Comparison of ENCODE assay signal across 8 mouse cellular contexts in the genomic region with DNA sequence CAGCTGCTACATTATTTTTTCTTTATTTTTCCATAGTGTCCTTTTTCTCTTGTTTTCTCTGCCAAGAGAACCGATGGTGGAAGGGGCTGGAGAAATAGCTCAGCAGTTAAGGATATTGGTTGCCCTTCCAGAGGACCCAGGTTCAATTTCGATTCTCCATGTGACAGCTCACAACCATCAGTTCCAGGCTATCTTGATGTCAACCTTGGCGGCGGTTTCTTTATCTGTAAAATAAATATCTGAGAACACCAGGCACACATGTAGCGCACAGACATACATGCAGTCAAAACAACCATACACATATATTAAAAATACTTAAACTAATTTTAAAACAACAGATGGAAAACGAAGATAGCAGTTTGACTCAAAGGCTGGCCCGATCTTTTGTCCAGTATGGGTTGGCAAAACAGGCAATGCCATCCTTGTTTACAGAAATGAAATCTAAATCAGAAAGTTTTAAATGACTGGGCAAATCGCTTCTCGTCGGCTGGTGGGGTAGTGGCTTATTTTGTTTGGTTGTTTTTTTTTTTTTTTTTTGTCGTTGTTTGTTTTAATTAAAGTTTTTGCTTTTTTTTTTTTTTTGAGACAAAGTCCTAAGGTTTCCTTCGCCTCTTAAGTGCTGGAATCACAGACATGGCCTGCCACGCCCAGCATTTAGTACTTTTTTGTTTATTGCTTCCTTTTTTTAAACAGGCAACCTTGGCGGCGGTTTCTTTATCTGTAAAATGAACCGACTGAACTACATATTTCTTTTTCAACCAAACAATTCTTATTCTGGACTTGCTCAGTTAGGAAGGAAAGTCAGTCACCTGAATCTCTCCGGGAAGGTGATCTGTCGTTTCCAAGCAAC. TPM values are rescaled to one million over a fixed set of nuclear protein-coding genes. Genes with fewer than 3 reads are reported as not detected.
DNase-seq lines count a peak whose midpoint lies in the region; ATAC-seq lines count a peak whose summit lies in the region.

No protein-coding gene starts in this region.

- H3K4me1 ChIP-seq in lung, embryonic 16.5 days (replicated peaks; ENCODE audit: control insufficient read depth, insufficient read depth, low read length), result peaks cover 6% of the 10 kb centered on the region; the same call in 1 of the 2 replicates
- H3K4me1 ChIP-seq in limb, embryonic 15.5 days, result peaks cover 13% of the 10 kb centered on the region

- peak overlapping the region; percentile 84 for H3K4me2 ChIP-seq in lung, embryonic 16.5 days (ENCODE audit: low read depth, low read length)
- H3K4me2 ChIP-seq in limb, embryonic 15.5 days, result peak overlapping the region; percentile 80

- DNase-seq in lung, adult 18-20 months, result no peak
- DNase-seq in splenic B cell, adult 2 months (ENCODE audit: low read depth, low spot score), result peak; percentile 10
- no peak for DNase-seq in frontal cortex, postnatal 14 days (ENCODE audit: low spot score in 2 of 2)
- no peak for DNase-seq in gastrocnemius, postnatal 4 days (ENCODE audit: low spot score in 2 of 2)
- DNase-seq in layer of hippocampus, postnatal 25 days (ENCODE audit: extremely low spot score in 1 of 2, low spot score in 1 of 2), result no peak

- peak overlapping the region; percentile 53 for H3K9ac ChIP-seq in lung, embryonic 16.5 days (ENCODE audit: low read length)
- peak overlapping the region; percentile 64 for H3K9ac ChIP-seq in limb, embryonic 15.5 days

- H3K9me3 ChIP-seq in lung, embryonic 16.5 days (ENCODE audit: control insufficient read depth, low read length), result no peaks in the 10 kb centered on the region
- H3K9me3 ChIP-seq in limb, embryonic 15.5 days, result no peaks in the 10 kb centered on the region

- H3K27me3 ChIP-seq in lung, embryonic 16.5 days (ENCODE audit: control insufficient read depth, insufficient read depth, low read depth, low read length), result no peaks in the 10 kb centered on the region
- H3K27me3 ChIP-seq in limb, embryonic 15.5 days, result no peaks in the 10 kb centered on the region
- no peaks in the 10 kb centered on the region for H3K27me3 ChIP-seq in splenic B cell, adult 2 months (ENCODE audit: control insufficient read depth, insufficient read depth, low read length, poor library complexity, severe bottlenecking)

- H3K4me3 ChIP-seq in lung, embryonic 16.5 days (ENCODE audit: low read length), result peak overlapping the region; percentile 64
- H3K4me3 ChIP-seq in limb, embryonic 15.5 days, result peak overlapping the region; percentile 67

- no peak; the same call in 1 of the 2 replicates for ATAC-seq in lung, embryonic 16.5 days (ENCODE audit: low read depth)
- peak; percentile 22 for ATAC-seq in erythroid progenitor cell, adult 5-6 weeks (replicated peaks; ENCODE audit: low FRiP score, poor library complexity, severe bottlenecking)
- ATAC-seq in limb, embryonic 15.5 days (ENCODE audit: insufficient number of reproducible peaks, low FRiP score, low TSS enrichment, low read depth), result no peak

- no peak overlapping the region for H3K27ac ChIP-seq in lung, embryonic 16.5 days (ENCODE audit: low read length)
- H3K27ac ChIP-seq in limb, embryonic 15.5 days, result peak overlapping the region; percentile 43; the same call in 1 of the 2 replicates

- 34% methylated on average over 18 of the region's 18 CpGs for WGBS in lung, embryonic 16.5 days
- 43% methylated on average over 18 of the region's 18 CpGs for WGBS in limb, embryonic 15.5 days

- 0 out of 2 replicates have a peak, but pooled peaks cover 2% of the 10 kb centered on the region for H3K36me3 ChIP-seq in lung, embryonic 16.5 days (ENCODE audit: control insufficient read depth, insufficient read depth, low read length)
- peaks cover 4% of the 10 kb centered on the region; the same call in 1 of the 2 replicates for H3K36me3 ChIP-seq in limb, embryonic 15.5 days
- H3K36me3 ChIP-seq in splenic B cell, adult 2 months (ENCODE audit: control insufficient read depth, insufficient read depth, low read length, poor library complexity, severe bottlenecking), result no peaks in the 10 kb centered on the region

RNA-seq across cellular contexts. Expression of a gene that starts 0.6 kb away (rescaled TPM):
- 8.6 and 10.4 TPM in 2 replicates for polyA plus RNA-seq in lung, embryonic 16.5 days (2015; fragmentation: Nextera tagmentation; extraction: Ambion mirVana)
- total RNA-seq in erythroid progenitor cell, adult 5-6 weeks (2015; ENCODE audit: low replicate concordance), result 5.9 TPM in 1 of 2 replicates, not detected in the other
- total RNA-seq in erythroid progenitor cell, adult 5-6 weeks (2017; ENCODE audit: low replicate concordance), result 4.1 and 6.8 TPM in 2 replicates
- 8.3 and 10.1 TPM in 2 replicates for polyA plus RNA-seq in limb, embryonic 15.5 days (2015; fragmentation: Nextera tagmentation; extraction: Ambion mirVana)
- total RNA-seq in gastrocnemius, postnatal 4 days (2021), result 10 to 100 TPM; 19.6 to 19.8 TPM
- 10 to 100 TPM; 17.6 to 21.8 TPM for total RNA-seq in layer of hippocampus, postnatal 25 days (2021)

RNA-seq across cellular contexts. Expression of a gene that starts 19.1 kb away (rescaled TPM):
- 13.9 and 15.8 TPM in 2 replicates for polyA plus RNA-seq in lung, embryonic 16.5 days (2015; fragmentation: Nextera tagmentation; extraction: Ambion mirVana)
- total RNA-seq in erythroid progenitor cell, adult 5-6 weeks (2015; ENCODE audit: low replicate concordance), result 9.6 and 11.5 TPM in 2 replicates
- 5.7 and 6.2 TPM in 2 replicates for total RNA-seq in erythroid progenitor cell, adult 5-6 weeks (2017; ENCODE audit: low replicate concordance)
- polyA plus RNA-seq in limb, embryonic 15.5 days (2015; fragmentation: Nextera tagmentation; extraction: Ambion mirVana), result 21.6 and 27.2 TPM in 2 replicates
- 10 to 100 TPM; 45.9 to 47.1 TPM for total RNA-seq in gastrocnemius, postnatal 4 days (2021)
- total RNA-seq in layer of hippocampus, postnatal 25 days (2021), result 10 to 100 TPM; 24.5 to 31.9 TPM

RNA-seq across cellular contexts. Expression of a gene that starts 28.6 kb away (rescaled TPM):
- 58.8 and 63.4 TPM in 2 replicates for polyA plus RNA-seq in lung, embryonic 16.5 days (2015; fragmentation: Nextera tagmentation; extraction: Ambion mirVana)
- total RNA-seq in erythroid progenitor cell, adult 5-6 weeks (2015; ENCODE audit: low replicate concordance), result 25.2 and 28.1 TPM in 2 replicates
- 26.9 and 36.5 TPM in 2 replicates for total RNA-seq in erythroid progenitor cell, adult 5-6 weeks (2017; ENCODE audit: low replicate concordance)
- polyA plus RNA-seq in limb, embryonic 15.5 days (2015; fragmentation: Nextera tagmentation; extraction: Ambion mirVana), result 57.7 and 61.5 TPM in 2 replicates
- 10 to 100 TPM; 60.3 to 60.5 TPM for total RNA-seq in gastrocnemius, postnatal 4 days (2021)
- 100 to 1,000 TPM; 146 to 153 TPM for total RNA-seq in layer of hippocampus, postnatal 25 days (2021)

RNA-seq across cellular contexts. Expression of a gene that starts 57.4 kb away (rescaled TPM):
- polyA plus RNA-seq in lung, embryonic 16.5 days (2015; fragmentation: Nextera tagmentation; extraction: Ambion mirVana), result 0.23 and 0.34 TPM in 2 replicates
- not detected in 2 replicates for total RNA-seq in erythroid progenitor cell, adult 5-6 weeks (2015; ENCODE audit: low replicate concordance)
- not detected in 2 replicates for total RNA-seq in erythroid progenitor cell, adult 5-6 weeks (2017; ENCODE audit: low replicate concordance)
- 0.24 and 0.26 TPM in 2 replicates for polyA plus RNA-seq in limb, embryonic 15.5 days (2015; fragmentation: Nextera tagmentation; extraction: Ambion mirVana)
- under 1 TPM in 1 of 2 experiments, not detected in 1; 0.31 TPM for total RNA-seq in gastrocnemius, postnatal 4 days (2021)
- total RNA-seq in layer of hippocampus, postnatal 25 days (2021), result 1 to 10 TPM in 1 of 2 experiments, under 1 TPM in 1; 0.96 to 1.1 TPM
